Mouse (Mus musculus) bone marrow macrophage, adult 2 months (primary cell): ENCODE results near the gene Sf3b3. TPM values are rescaled to one million over a fixed set of nuclear protein-coding genes. Genes with fewer than 3 reads are reported as not detected.

Experiments used
- H3K27ac ChIP-seq: 2 replicates; pipeline ENCODE4 v1.5.1; 2012; ENCODE audit warnings: low read depth, low read length; ENCODE audit not compliant: insufficient read depth
- H3K4me1 ChIP-seq: 2 replicates; pipeline ENCODE4 v1.6.1; 2012; ENCODE audit warnings: low read length; ENCODE audit not compliant: control insufficient read depth, insufficient read depth
- H3K4me3 ChIP-seq: 2 replicates; pipeline ENCODE4 v1.5.1; 2012; ENCODE audit warnings: mild to moderate bottlenecking, low read length, moderate library complexity; ENCODE audit not compliant: insufficient read depth
- CTCF ChIP-seq: IDR thresholded peaks from 2 replicates; pipeline ENCODE4 v1.5.1; 2012; ENCODE audit warnings: low read depth, mild to moderate bottlenecking, low read length, moderate library complexity
- POLR2A ChIP-seq: IDR thresholded peaks from 2 replicates; pipeline ENCODE4 v1.6.1; 2012; ENCODE audit warnings: mild to moderate bottlenecking, low read depth, low read length, borderline replicate concordance
- polyA plus RNA-seq: library from polyadenylated mRNA; stranded (reverse); fragments of >200 nt; gene quantifications from 2 replicates; pipeline ENCODE4 v1.2.4, GENCODE M21; 2012; ENCODE audit not compliant: missing spikeins, insufficient read depth, insufficient read length

The Sf3b3 gene
- 31.2 and 32.3 TPM in 2 replicates for polyA plus RNA-seq

DNA sequence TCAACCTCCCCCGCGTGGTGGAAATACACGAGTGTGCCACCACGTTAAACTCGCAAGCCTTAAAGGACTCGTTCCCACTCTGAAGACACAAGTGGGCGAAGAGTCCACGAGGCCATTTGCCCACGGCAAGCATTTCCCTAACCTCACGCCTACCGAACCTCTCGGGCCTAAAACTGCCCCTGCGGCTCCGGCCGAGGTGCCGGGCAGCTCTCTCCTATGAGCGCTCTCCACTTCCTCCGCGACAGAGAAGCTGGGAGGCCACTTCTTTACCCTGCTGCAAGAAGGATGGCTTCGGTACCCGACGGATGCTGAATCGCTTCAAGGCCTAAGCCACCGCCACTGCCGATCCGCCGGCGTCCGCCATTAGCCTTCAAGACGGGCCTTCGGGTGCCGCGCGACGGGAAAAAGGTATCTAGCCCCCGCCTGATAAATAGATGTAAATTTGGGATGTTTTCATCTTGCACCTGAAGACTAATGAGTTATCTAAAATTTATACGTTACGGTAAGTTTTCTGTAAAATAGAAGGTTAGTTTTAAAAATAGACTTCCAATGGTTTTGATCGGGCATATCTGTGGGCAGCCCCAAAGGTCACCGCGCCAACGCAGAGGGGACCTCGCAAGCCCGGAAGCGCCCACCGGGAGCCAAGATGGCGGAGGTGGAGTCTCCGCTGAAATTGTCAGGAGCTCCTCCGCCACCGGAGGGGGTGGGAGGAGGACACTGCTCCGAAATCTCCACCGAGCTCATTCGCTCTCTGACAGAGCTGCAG, at the start of gene Sf3b3, which contains the start of gene Cog4:
Gene Sf3b3 (minus strand): TSS at position 383 of the 766 bp plus-strand sequence.
Gene Cog4 (plus strand): TSS at position 196 of the 766 bp plus-strand sequence.
- Histone ChIP-seq H3K27ac (peak within 1 kb of the TSS; percentile 75), H3K4me1 (peaks cover 9% of the 10 kb centered on the region; the same call in 1 of the 2 replicates), H3K4me3 (peak within 1 kb of the TSS; percentile 80)
- TF ChIP-seq CTCF (no peak), POLR2A (peak; percentile 84; the same call in 1 of the 2 replicates)

DNA sequence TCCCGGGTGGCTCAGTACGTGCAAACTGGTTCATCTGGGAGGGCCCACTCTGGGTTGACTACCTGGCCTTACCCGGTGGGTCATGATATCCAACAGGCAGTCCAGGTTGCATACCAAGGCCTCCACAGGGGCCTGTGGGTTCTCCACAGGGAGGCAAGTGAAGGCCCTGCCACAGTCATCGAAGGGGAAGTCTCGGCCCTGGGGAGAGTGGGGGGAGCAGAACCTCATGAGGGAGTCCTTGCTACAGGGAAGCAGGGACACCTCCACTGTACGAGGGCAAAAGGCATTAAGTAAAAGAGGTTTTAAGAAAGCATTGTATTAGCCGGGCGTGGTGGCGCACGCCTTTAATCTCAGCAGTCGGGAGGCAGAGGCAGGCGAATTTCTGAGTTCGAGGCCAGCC, 49.2 kb upstream of the Sf3b3 start:
- Histone ChIP-seq H3K27ac (no peak overlapping the region), H3K4me3 (no peak overlapping the region)
- TF ChIP-seq POLR2A (no peak), CTCF (no peak)

DNA sequence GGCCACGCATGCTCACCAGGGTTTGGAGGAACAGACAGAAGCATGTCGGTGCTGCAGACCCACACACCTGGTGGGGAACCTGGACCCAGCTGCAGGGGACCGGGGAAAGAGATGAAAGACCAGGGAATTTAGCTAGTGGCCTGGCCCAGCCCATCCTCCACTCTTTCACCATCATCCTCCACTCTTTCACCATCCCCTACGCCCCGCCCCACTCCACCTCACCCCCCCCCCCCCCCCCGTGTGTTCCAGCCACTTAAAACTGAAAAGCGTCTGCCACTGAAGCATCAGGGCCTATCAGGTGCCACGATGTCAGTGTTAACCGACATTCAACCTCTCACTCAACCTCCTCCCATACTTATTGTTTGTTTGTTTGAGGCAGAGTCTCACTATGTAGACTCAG, 48.7 kb upstream of the Sf3b3 start:
- Histone ChIP-seq H3K4me3 (no peak overlapping the region), H3K27ac (no peak overlapping the region), H3K4me1 (no peaks in the 10 kb centered on the region)
- TF ChIP-seq CTCF (no peak), POLR2A (no peak)

More for the DNA sequence above, 49.2 kb upstream of the Sf3b3 start:
- H3K4me1 ChIP-seq, result no peaks in the 10 kb centered on the region

DNA sequence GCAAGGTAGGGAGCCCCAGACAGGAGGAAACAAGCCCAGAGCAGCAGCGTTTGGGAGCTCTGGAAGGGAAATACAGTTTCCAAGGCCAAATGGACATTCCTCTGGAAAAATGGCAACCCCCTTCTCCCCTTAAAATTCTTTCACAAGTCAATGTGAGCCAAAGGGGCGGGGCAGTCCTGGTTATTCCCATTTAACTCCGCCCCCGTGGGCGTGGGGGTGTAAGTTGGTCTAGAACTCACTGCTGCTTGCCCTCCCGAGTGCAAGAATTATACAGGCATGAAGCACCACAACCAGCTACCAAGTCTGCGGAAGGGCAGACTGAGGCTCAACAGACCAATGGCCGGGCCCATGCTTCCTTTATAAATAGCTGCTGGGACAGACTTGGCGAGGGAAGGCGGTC, 48.3 kb upstream of the Sf3b3 start:
- Histone ChIP-seq H3K4me3 (no peak overlapping the region), H3K4me1 (no peaks in the 10 kb centered on the region), H3K27ac (no peak overlapping the region)
- TF ChIP-seq CTCF (no peak), POLR2A (no peak)

DNA sequence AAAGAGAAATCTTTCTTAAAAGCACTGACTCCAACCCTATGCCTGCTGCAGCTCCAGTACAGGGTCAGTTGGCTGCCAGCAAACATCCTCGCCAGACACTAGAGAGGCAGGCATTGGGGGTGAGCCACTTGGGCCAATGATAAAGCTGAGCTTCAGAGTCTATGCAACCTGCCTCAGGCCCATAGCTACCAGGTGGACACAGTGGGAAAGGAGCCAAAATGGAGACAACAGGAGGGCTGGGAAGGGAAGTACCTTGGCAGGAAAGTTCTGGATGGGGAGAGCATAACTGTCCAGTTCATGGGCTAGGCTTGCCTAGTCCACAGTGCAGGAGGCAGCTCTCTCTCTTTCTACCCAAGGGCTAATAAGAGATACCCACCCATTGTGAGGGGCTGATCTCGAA, 46.3 kb upstream of the Sf3b3 start:
- no peak overlapping the region for H3K27ac ChIP-seq
- TF ChIP-seq POLR2A, result no peak
- TF ChIP-seq CTCF, result no peak
- H3K4me1 ChIP-seq, result no peaks in the 10 kb centered on the region
- H3K4me3 ChIP-seq, result no peak overlapping the region

- TF ChIP-seq POLR2A, result no peak
- TF ChIP-seq CTCF, result no peak
- Histone ChIP-seq H3K4me3 (no peak overlapping the region), H3K4me1 (no peaks in the 10 kb centered on the region), H3K27ac (no peak overlapping the region)
Observed at GRCm38 (mm10) chr8:110892040-110892439, 45.5 kb upstream of the Sf3b3 start.

GRCm38 (mm10) chr8:110889904-110890470, 43.4 kb upstream of the Sf3b3 start:
- Histone ChIP-seq H3K4me3 (no peak overlapping the region), H3K27ac (no peak overlapping the region), H3K4me1 (no peaks in the 10 kb centered on the region)
- TF ChIP-seq POLR2A, result no peak
- TF ChIP-seq CTCF, result no peak

DNA sequence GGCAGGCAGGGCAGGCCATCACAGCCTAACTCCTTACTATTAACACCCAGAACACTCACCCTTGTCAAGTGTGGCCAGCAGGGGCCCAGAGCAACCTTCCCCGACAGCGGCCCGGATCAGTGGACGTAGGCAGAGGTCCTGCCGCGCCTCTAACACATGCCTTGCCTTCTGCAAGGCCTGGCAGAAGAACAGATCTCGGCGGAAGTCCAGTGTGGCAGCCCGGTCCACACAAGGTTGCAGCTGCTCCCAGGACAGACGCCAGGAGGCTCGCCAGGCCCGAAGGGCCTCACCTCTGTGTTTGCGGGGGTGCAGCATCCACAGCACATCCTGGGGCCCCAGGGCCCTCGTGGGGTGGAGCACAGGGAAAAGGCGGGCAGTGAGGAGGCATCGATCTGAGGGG, 42.3 kb upstream of the Sf3b3 start:
- Histone ChIP-seq H3K4me1 (no peaks in the 10 kb centered on the region), H3K4me3 (no peak overlapping the region), H3K27ac (no peak overlapping the region)
- TF ChIP-seq CTCF (no peak), POLR2A (no peak)

GRCm38 (mm10) chr8:110888441-110888840, 41.9 kb upstream of the Sf3b3 start:
- H3K4me3 ChIP-seq, result no peak overlapping the region
- H3K4me1 ChIP-seq, result no peaks in the 10 kb centered on the region
- H3K27ac ChIP-seq, result no peak overlapping the region
- TF ChIP-seq CTCF (no peak), POLR2A (no peak)

DNA sequence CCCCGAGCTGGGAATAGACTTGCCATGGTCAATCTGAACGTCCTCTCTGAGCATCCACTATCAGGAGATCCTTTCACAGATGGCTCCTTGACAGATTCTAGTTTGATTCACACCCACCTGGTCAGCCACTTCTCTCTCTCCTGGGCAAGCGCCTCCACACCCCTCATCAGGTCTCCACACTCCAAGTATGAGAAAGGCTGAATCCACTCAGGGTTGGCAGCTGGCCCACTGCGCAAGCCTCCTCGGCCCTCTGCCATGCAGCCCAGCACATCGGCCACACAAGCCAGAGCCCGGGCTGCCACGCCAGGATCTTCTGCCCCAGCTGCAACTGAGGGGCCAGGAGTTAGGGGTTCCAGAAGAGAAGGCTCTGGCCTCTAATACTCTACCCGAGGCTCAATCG, 41.0 kb upstream of the Sf3b3 start:
- TF ChIP-seq CTCF (no peak), POLR2A (no peak)
- no peaks in the 10 kb centered on the region for H3K4me1 ChIP-seq
- H3K4me3 ChIP-seq, result no peak overlapping the region
- H3K27ac ChIP-seq, result no peak overlapping the region
